Mouse (Mus musculus) kidney, embryonic 16.5 days (tissue): ENCODE results near the gene Haghl. TPM values are rescaled to one million over a fixed set of nuclear protein-coding genes. Genes with fewer than 3 reads are reported as not detected.

Experiments used
- ATAC-seq: fragments of 200-750 bp; cut with Nextera tagmentation; 2 replicates; pipeline ENCODE4 v1.8.0; 2017; ENCODE audit warnings: moderate TSS enrichment; ENCODE audit not compliant: low FRiP score, low TSS enrichment
- H3K27ac ChIP-seq: fragments of 300-500 bp; sonication (generic); 2 replicates; pipeline ENCODE4 v1.5.1; 2014; ENCODE audit warnings: low read length
- H3K27me3 ChIP-seq: fragments of 300-500 bp; sonication (generic); 2 replicates; pipeline ENCODE4 v1.6.1; 2014; ENCODE audit warnings: low read length, control low read depth, mixed read lengths; ENCODE audit not compliant: insufficient read depth
- H3K36me3 ChIP-seq: fragments of 300-500 bp; sonication (generic); 2 replicates; pipeline ENCODE4 v1.6.1; 2014; ENCODE audit warnings: low read length, control low read depth, mixed read lengths; ENCODE audit not compliant: insufficient read depth
- H3K4me1 ChIP-seq: fragments of 300-500 bp; sonication (generic); 2 replicates; pipeline ENCODE4 v1.6.1; 2014; ENCODE audit warnings: low read length, control low read depth, mixed read lengths; ENCODE audit not compliant: insufficient read depth
- H3K4me2 ChIP-seq: fragments of 300-500 bp; sonication (generic); replicated peaks from 2 replicates; pipeline ENCODE4 v1.6.1; 2014; ENCODE audit warnings: low read depth, low read length
- H3K4me3 ChIP-seq: fragments of 300-500 bp; sonication (generic); 2 replicates; pipeline ENCODE4 v1.5.1; 2014; ENCODE audit warnings: mild to moderate bottlenecking, low read length
- H3K9ac ChIP-seq: fragments of 300-500 bp; sonication (generic); replicated peaks from 2 replicates; pipeline ENCODE4 v1.6.1; 2014; ENCODE audit warnings: low read length
- H3K9me3 ChIP-seq: fragments of 300-500 bp; sonication (generic); 2 replicates; pipeline ENCODE4 v1.6.1; 2016; ENCODE audit warnings: low read length, control low read depth
- WGBS: fragments of 180-500 bp; shearing (Covaris S2); extraction: QIAGEN DNeasy Blood & Tissue Kit; methylation state at CpG from one replicate; pipeline ENCODE4 v1.1.7; 2014; 5-methylcytosine and 5-hydroxymethylcytosine counted together
- polyA plus RNA-seq: library from polyadenylated mRNA; unstranded; fragments of >200 nt; fragmentation: Nextera tagmentation; extraction: Ambion mirVana; gene quantifications from 2 replicates; pipeline ENCODE4 v1.2.1, GENCODE M21; 2015

Haghl gene
- polyA plus RNA-seq, 1 experiment from 2014 or later = 83.7 TPM

GRCm38 (mm10) chr17:25802825-25803517 lies 17.5 kb upstream of the Haghl start:
- Histone ChIP-seq H3K4me3 (no peak overlapping the region), H3K9ac (no peak overlapping the region), H3K27me3 (peaks cover 16% of the 10 kb centered on the region), H3K36me3 (no peaks in the 10 kb centered on the region), H3K27ac (no peak overlapping the region), H3K9me3 (no peaks in the 10 kb centered on the region), H3K4me1 (no peaks in the 10 kb centered on the region), H3K4me2 (no peak overlapping the region)
- peak; percentile 23; the same call in 1 of the 2 replicates for ATAC-seq
- 8% methylated on average over 10 of the region's 10 CpGs for WGBS

GRCm38 (mm10) chr17:25801029-25801428 lies 15.6 kb upstream of the Haghl start:
- Histone ChIP-seq H3K4me1 (peaks cover 12% of the 10 kb centered on the region), H3K9ac (no peak overlapping the region), H3K4me2 (no peak overlapping the region), H3K27me3 (peaks cover 15% of the 10 kb centered on the region), H3K36me3 (no peaks in the 10 kb centered on the region), H3K27ac (no peak overlapping the region), H3K9me3 (no peaks in the 10 kb centered on the region), H3K4me3 (no peak overlapping the region)
- ATAC-seq = peak; percentile 37; the same call in 1 of the 2 replicates
- WGBS = 5% methylated on average over 6 of the region's 6 CpGs

- WGBS = 0% methylated on average over 35 of the region's 35 CpGs
- ATAC-seq = peak; percentile 80
- Histone ChIP-seq H3K9ac (peak within 1 kb of the TSS; percentile 81), H3K9me3 (no peaks in the 10 kb centered on the region), H3K27me3 (no peaks in the 10 kb centered on the region; the same call in 1 of the 2 replicates), H3K4me1 (peaks cover 50% of the 10 kb centered on the region), H3K36me3 (no peaks in the 10 kb centered on the region), H3K27ac (peak within 1 kb of the TSS; percentile 62), H3K4me3 (peak within 1 kb of the TSS; percentile 72), H3K4me2 (peak within 1 kb of the TSS; percentile 74)
Measured at GRCm38 (mm10) chr17:25796951-25797369, 11.5 kb upstream of the Haghl start, which contains the start of gene Metrn. Gene Metrn (minus strand): TSS chr17:25797136.

- peak overlapping the region; percentile 72 for H3K4me3 ChIP-seq
- peak overlapping the region; percentile 81 for H3K9ac ChIP-seq
- H3K27me3 ChIP-seq = no peaks in the 10 kb centered on the region
- peak overlapping the region; percentile 58; the same call in 1 of the 2 replicates for H3K27ac ChIP-seq
- WGBS = 1% methylated on average over 37 of the region's 37 CpGs
- ATAC-seq = no peak
- no peaks in the 10 kb centered on the region for H3K36me3 ChIP-seq
- no peaks in the 10 kb centered on the region for H3K9me3 ChIP-seq
- peaks cover 53% of the 10 kb centered on the region for H3K4me1 ChIP-seq
- peak overlapping the region; percentile 74 for H3K4me2 ChIP-seq
Measured at GRCm38 (mm10) chr17:25796211-25796771, 10.8 kb upstream of the Haghl start.

GRCm38 (mm10) chr17:25795609-25796092 lies 10.2 kb upstream of the Haghl start, which contains the start of gene AC134908.4:
Gene AC134908.4 (minus strand): TSS chr17:25795659.
- WGBS = 9% methylated on average over 6 of the region's 6 CpGs
- H3K27ac ChIP-seq = peak within 1 kb of the TSS; percentile 58; the same call in 1 of the 2 replicates
- H3K27me3 ChIP-seq = no peaks in the 10 kb centered on the region
- peak; percentile 23 for ATAC-seq
- H3K4me2 ChIP-seq = peak within 1 kb of the TSS; percentile 74
- H3K9me3 ChIP-seq = no peaks in the 10 kb centered on the region
- H3K9ac ChIP-seq = peak within 1 kb of the TSS; percentile 81
- H3K4me3 ChIP-seq = peak within 1 kb of the TSS; percentile 72
- H3K4me1 ChIP-seq = peaks cover 59% of the 10 kb centered on the region
- no peaks in the 10 kb centered on the region for H3K36me3 ChIP-seq

- ATAC-seq = no peak
- Histone ChIP-seq H3K27me3 (no peaks in the 10 kb centered on the region), H3K4me2 (peak overlapping the region; percentile 74), H3K36me3 (no peaks in the 10 kb centered on the region), H3K4me3 (peak overlapping the region; percentile 72; the same call in 1 of the 2 replicates), H3K27ac (no peak overlapping the region), H3K4me1 (peaks cover 63% of the 10 kb centered on the region), H3K9me3 (no peaks in the 10 kb centered on the region), H3K9ac (peak overlapping the region; percentile 81; the same call in 1 of the 2 replicates)
- 77% methylated on average over 17 of the region's 17 CpGs for WGBS
Measured at GRCm38 (mm10) chr17:25794998-25795397, 9.5 kb upstream of the Haghl start.

- no peak overlapping the region for H3K9ac ChIP-seq
- H3K27ac ChIP-seq = peak overlapping the region; percentile 5; the same call in 1 of the 2 replicates
- no peak overlapping the region for H3K4me2 ChIP-seq
- 79% methylated on average over 13 of the region's 13 CpGs for WGBS
- no peak for ATAC-seq
- 0 out of 2 replicates have a peak, but pooled peaks cover 2% of the 10 kb centered on the region for H3K36me3 ChIP-seq
- H3K4me3 ChIP-seq = no peak overlapping the region
- peaks cover 63% of the 10 kb centered on the region for H3K4me1 ChIP-seq
- no peaks in the 10 kb centered on the region for H3K9me3 ChIP-seq
- no peaks in the 10 kb centered on the region for H3K27me3 ChIP-seq
Measured at GRCm38 (mm10) chr17:25794197-25794596, 8.7 kb upstream of the Haghl start.

- Histone ChIP-seq H3K4me2 (peak within 1 kb of the TSS; percentile 93), H3K36me3 (0 out of 2 replicates have a peak, but pooled peaks cover 2% of the 10 kb centered on the region), H3K9ac (peak within 1 kb of the TSS; percentile 85), H3K27me3 (no peaks in the 10 kb centered on the region), H3K27ac (peak within 1 kb of the TSS; percentile 99), H3K4me1 (peaks cover 62% of the 10 kb centered on the region), H3K4me3 (peak within 1 kb of the TSS; percentile 95), H3K9me3 (no peaks in the 10 kb centered on the region)
- WGBS = under 1% methylated on average over 12 of the region's 14 CpGs
- ATAC-seq = peak; percentile 61
Measured at GRCm38 (mm10) chr17:25792615-25793014, 7.1 kb upstream of the Haghl start, which contains the start of gene Fam173a. Gene Fam173a (minus strand): TSS chr17:25792901.

GRCm38 (mm10) chr17:25791843-25792527 lies 6.5 kb upstream of the Haghl start:
- under 1% methylated on average over 45 of the region's 45 CpGs for WGBS
- Histone ChIP-seq H3K27me3 (no peaks in the 10 kb centered on the region), H3K27ac (peak overlapping the region; percentile 99), H3K4me2 (peak overlapping the region; percentile 93), H3K36me3 (0 out of 2 replicates have a peak, but pooled peaks cover 2% of the 10 kb centered on the region), H3K9ac (peak overlapping the region; percentile 85), H3K4me3 (peak overlapping the region; percentile 95), H3K4me1 (peaks cover 56% of the 10 kb centered on the region), H3K9me3 (no peaks in the 10 kb centered on the region)
- peak; percentile 42 for ATAC-seq
